Mouse (Mus musculus) brain, embryonic 18.5 days (tissue): ENCODE measurements around the gene Sp4.

Experiments
- DNase-seq: peaks from one replicate; pipeline ENCODE4 v3.0.0-alpha.2; 2012; ENCODE audit warnings: low read depth, low spot score

The Sp4 gene

GRCm38 (mm10) chr12:118276385-118276784, 24.9 kb downstream of the Sp4 start:
- DNase-seq = no peak

GRCm38 (mm10) chr12:118264905-118265304, 36.3 kb downstream of the Sp4 start:
- no peak for DNase-seq

GRCm38 (mm10) chr12:118263878-118264277, 37.4 kb downstream of the Sp4 start:
- no peak for DNase-seq

- DNase-seq = no peak
These were observed 45.9 kb downstream of the Sp4 start for GRCm38 (mm10) chr12:118255292-118255782.

- no peak for DNase-seq
These were observed 80.1 kb downstream of the Sp4 start for GRCm38 (mm10) chr12:118221182-118221581.

GRCm38 (mm10) chr12:118220062-118220461, 81.2 kb downstream of the Sp4 start:
- DNase-seq = no peak

- no peak for DNase-seq
These were observed 89.1 kb downstream of the Sp4 start for GRCm38 (mm10) chr12:118212163-118212562.

GRCm38 (mm10) chr12:118198386-118199093, 102.7 kb downstream of the Sp4 start, which contains the start of gene Dnah11:
TSS of gene Dnah11 (minus strand) at chr12:118199043.
- no peak for DNase-seq

GRCm38 (mm10) chr12:118196583-118196982, 104.7 kb downstream of the Sp4 start:
- no peak for DNase-seq

- DNase-seq = no peak
These were observed 111.7 kb downstream of the Sp4 start for GRCm38 (mm10) chr12:118189535-118189934.

GRCm38 (mm10) chr12:118187663-118188062, 113.6 kb downstream of the Sp4 start:
- DNase-seq = no peak

GRCm38 (mm10) chr12:118186881-118187489, 114.3 kb downstream of the Sp4 start:
- no peak for DNase-seq

- no peak for DNase-seq
These were observed 114.9 kb downstream of the Sp4 start for GRCm38 (mm10) chr12:118186120-118186880.
